Mouse (Mus musculus): ENCODE measurements around the gene Rpl21. TPM values are rescaled to one million over a fixed set of nuclear protein-coding genes. Genes with fewer than 3 reads are reported as not detected.
A peak's percentile ranks its signal among the peaks of the same experiment; 100 is the strongest.

Gene Rpl21
- polyA plus RNA-seq, 1 experiment from 2014 or later, result 348 TPM

- 55% methylated on average over 9 of the region's 9 CpGs for WGBS
- H3K36me3 ChIP-seq, result no peaks in the 10 kb centered on the region
- H3K4me3 ChIP-seq, result no peak overlapping the region
- ATAC-seq (ENCODE audit: extremely low read depth, insufficient number of reproducible peaks, low FRiP score, low TSS enrichment), result no peak
- H3K9me3 ChIP-seq, result 0 out of 2 replicates have a peak, but pooled peaks cover 14% of the 10 kb centered on the region
- no peaks in the 10 kb centered on the region for H3K27me3 ChIP-seq (replicated peaks)
- H3K9ac ChIP-seq, result no peak overlapping the region
- H3K4me2 ChIP-seq, result no peak overlapping the region
- no peak overlapping the region for H3K27ac ChIP-seq (replicated peaks)
- H3K4me1 ChIP-seq, result peaks cover 10% of the 10 kb centered on the region
Observed at GRCm38 (mm10) chr5:146798031-146798430, 34.7 kb upstream of the Rpl21 start.

GRCm38 (mm10) chr5:146806004-146806430 is 26.7 kb upstream of the Rpl21 start:
- ATAC-seq (ENCODE audit: extremely low read depth, insufficient number of reproducible peaks, low FRiP score, low TSS enrichment), result no peak
- Histone ChIP-seq H3K4me3 (no peak overlapping the region), H3K9ac (no peak overlapping the region), H3K36me3 (no peaks in the 10 kb centered on the region), H3K27me3 (replicated peaks) (no peaks in the 10 kb centered on the region), H3K27ac (replicated peaks) (no peak overlapping the region), H3K4me2 (no peak overlapping the region), H3K4me1 (peaks cover 4% of the 10 kb centered on the region), H3K9me3 (0 out of 2 replicates have a peak, but pooled peaks cover 15% of the 10 kb centered on the region)
- WGBS, result 79% methylated on average over 8 of the region's 8 CpGs

GRCm38 (mm10) chr5:146809951-146810350 is 22.7 kb upstream of the Rpl21 start:
- ATAC-seq (ENCODE audit: extremely low read depth, insufficient number of reproducible peaks, low FRiP score, low TSS enrichment), result no peak
- H3K4me3 ChIP-seq, result no peak overlapping the region
- H3K27me3 ChIP-seq (replicated peaks), result no peaks in the 10 kb centered on the region
- peaks cover 4% of the 10 kb centered on the region for H3K4me1 ChIP-seq
- H3K9me3 ChIP-seq, result 0 out of 2 replicates have a peak, but pooled peaks cover 4% of the 10 kb centered on the region
- no peak overlapping the region for H3K9ac ChIP-seq
- WGBS, result 68% methylated on average over 5 of the region's 5 CpGs
- H3K4me2 ChIP-seq, result no peak overlapping the region
- no peak overlapping the region for H3K27ac ChIP-seq (replicated peaks)
- H3K36me3 ChIP-seq, result no peaks in the 10 kb centered on the region

GRCm38 (mm10) chr5:146812866-146813265 is 19.8 kb upstream of the Rpl21 start:
- Histone ChIP-seq H3K4me2 (no peak overlapping the region), H3K4me1 (no peaks in the 10 kb centered on the region), H3K9me3 (0 out of 2 replicates have a peak, but pooled peaks cover 4% of the 10 kb centered on the region), H3K36me3 (no peaks in the 10 kb centered on the region), H3K27me3 (replicated peaks) (no peaks in the 10 kb centered on the region), H3K4me3 (no peak overlapping the region), H3K9ac (no peak overlapping the region), H3K27ac (replicated peaks) (no peak overlapping the region)
- WGBS, result 83% methylated on average over 5 of the region's 5 CpGs
- no peak for ATAC-seq (ENCODE audit: extremely low read depth, insufficient number of reproducible peaks, low FRiP score, low TSS enrichment)

- Histone ChIP-seq H3K9me3 (0 out of 2 replicates have a peak, but pooled peaks cover 4% of the 10 kb centered on the region), H3K9ac (no peak overlapping the region), H3K4me2 (no peak overlapping the region), H3K27me3 (replicated peaks) (no peaks in the 10 kb centered on the region), H3K27ac (replicated peaks) (no peak overlapping the region), H3K36me3 (no peaks in the 10 kb centered on the region), H3K4me1 (no peaks in the 10 kb centered on the region), H3K4me3 (no peak overlapping the region)
- ATAC-seq (ENCODE audit: extremely low read depth, insufficient number of reproducible peaks, low FRiP score, low TSS enrichment), result no peak
- WGBS, result 83% methylated on average over 4 of the region's 4 CpGs
Observed at GRCm38 (mm10) chr5:146813421-146813820, 19.3 kb upstream of the Rpl21 start.

- ATAC-seq (ENCODE audit: extremely low read depth, insufficient number of reproducible peaks, low FRiP score, low TSS enrichment), result no peak
- Histone ChIP-seq H3K36me3 (no peaks in the 10 kb centered on the region), H3K4me3 (no peak overlapping the region), H3K9ac (no peak overlapping the region), H3K27ac (replicated peaks) (no peak overlapping the region), H3K4me1 (no peaks in the 10 kb centered on the region), H3K27me3 (replicated peaks) (no peaks in the 10 kb centered on the region), H3K9me3 (0 out of 2 replicates have a peak, but pooled peaks cover 4% of the 10 kb centered on the region), H3K4me2 (no peak overlapping the region)
- WGBS, result 63% methylated on average over 4 of the region's 4 CpGs
Observed at GRCm38 (mm10) chr5:146815394-146815793, 17.3 kb upstream of the Rpl21 start.

- no peak overlapping the region for H3K9ac ChIP-seq
- no peaks in the 10 kb centered on the region for H3K4me1 ChIP-seq
- H3K36me3 ChIP-seq, result no peaks in the 10 kb centered on the region
- WGBS, result 70% methylated on average over 8 of the region's 8 CpGs
- H3K27ac ChIP-seq (replicated peaks), result no peak overlapping the region
- 0 out of 2 replicates have a peak, but pooled peaks cover 4% of the 10 kb centered on the region for H3K9me3 ChIP-seq
- ATAC-seq (ENCODE audit: extremely low read depth, insufficient number of reproducible peaks, low FRiP score, low TSS enrichment), result no peak
- no peak overlapping the region for H3K4me2 ChIP-seq
- H3K27me3 ChIP-seq (replicated peaks), result no peaks in the 10 kb centered on the region
- no peak overlapping the region for H3K4me3 ChIP-seq
Observed at GRCm38 (mm10) chr5:146817583-146817982, 15.1 kb upstream of the Rpl21 start.

- ATAC-seq (ENCODE audit: extremely low read depth, insufficient number of reproducible peaks, low FRiP score, low TSS enrichment), result no peak
- Histone ChIP-seq H3K9me3 (no peaks in the 10 kb centered on the region), H3K4me3 (no peak overlapping the region), H3K36me3 (no peaks in the 10 kb centered on the region), H3K4me1 (no peaks in the 10 kb centered on the region), H3K4me2 (no peak overlapping the region), H3K27ac (replicated peaks) (no peak overlapping the region), H3K9ac (no peak overlapping the region), H3K27me3 (replicated peaks) (no peaks in the 10 kb centered on the region)
- WGBS, result 73% methylated on average over 8 of the region's 8 CpGs
Observed at GRCm38 (mm10) chr5:146818906-146819623, 13.6 kb upstream of the Rpl21 start.

GRCm38 (mm10) chr5:146823005-146823404 is 9.7 kb upstream of the Rpl21 start:
- 76% methylated on average over 5 of the region's 5 CpGs for WGBS
- no peaks in the 10 kb centered on the region for H3K36me3 ChIP-seq
- no peak for ATAC-seq (ENCODE audit: extremely low read depth, insufficient number of reproducible peaks, low FRiP score, low TSS enrichment)

GRCm38 (mm10) chr5:146829528-146829927 is 3.2 kb upstream of the Rpl21 start:
- no peak overlapping the region for H3K9ac ChIP-seq

More at GRCm38 (mm10) chr5:146823005-146823404, 9.7 kb upstream of the Rpl21 start:
- Histone ChIP-seq H3K27me3 (replicated peaks) (no peaks in the 10 kb centered on the region), H3K4me1 (peaks cover 8% of the 10 kb centered on the region), H3K9me3 (no peaks in the 10 kb centered on the region), H3K27ac (replicated peaks) (no peak overlapping the region), H3K9ac (no peak overlapping the region), H3K4me3 (no peak overlapping the region), H3K4me2 (no peak overlapping the region)

GRCm38 (mm10) chr5:146832435-146832768 is 288 bp upstream of the Rpl21 start:
- no peak for ATAC-seq (ENCODE audit: extremely low read depth, insufficient number of reproducible peaks, low FRiP score, low TSS enrichment)
- Histone ChIP-seq H3K9me3 (no peaks in the 10 kb centered on the region), H3K4me2 (peak overlapping the region; percentile 75), H3K36me3 (peaks cover 34% of the 10 kb centered on the region), H3K27me3 (replicated peaks) (no peaks in the 10 kb centered on the region), H3K4me3 (peak overlapping the region; percentile 95), H3K27ac (replicated peaks) (peak overlapping the region; percentile 90), H3K9ac (peak overlapping the region; percentile 94), H3K4me1 (peaks cover 22% of the 10 kb centered on the region)
- WGBS, result 50% methylated on average over 7 of the region's 7 CpGs

More at GRCm38 (mm10) chr5:146829528-146829927, 3.2 kb upstream of the Rpl21 start:
- WGBS, result 46% methylated on average over 8 of the region's 8 CpGs
- Histone ChIP-seq H3K27me3 (replicated peaks) (no peaks in the 10 kb centered on the region), H3K4me1 (peaks cover 20% of the 10 kb centered on the region), H3K4me3 (no peak overlapping the region), H3K4me2 (no peak overlapping the region), H3K27ac (replicated peaks) (no peak overlapping the region), H3K36me3 (peaks cover 5% of the 10 kb centered on the region), H3K9me3 (no peaks in the 10 kb centered on the region)
- no peak for ATAC-seq (ENCODE audit: extremely low read depth, insufficient number of reproducible peaks, low FRiP score, low TSS enrichment)

GRCm38 (mm10) chr5:146833673-146834201 is 1.0 kb downstream of the Rpl21 start:
- Histone ChIP-seq H3K4me1 (peaks cover 22% of the 10 kb centered on the region), H3K27me3 (replicated peaks) (no peaks in the 10 kb centered on the region), H3K9me3 (no peaks in the 10 kb centered on the region), H3K27ac (replicated peaks) (no peak overlapping the region; the same call in 1 of the 2 replicates), H3K4me2 (peak overlapping the region; percentile 75), H3K4me3 (peak overlapping the region; percentile 95), H3K9ac (peak overlapping the region; percentile 94), H3K36me3 (peaks cover 47% of the 10 kb centered on the region)
- WGBS, result 14% methylated on average over 8 of the region's 8 CpGs
- no peak for ATAC-seq (ENCODE audit: extremely low read depth, insufficient number of reproducible peaks, low FRiP score, low TSS enrichment)

Measured in heart, embryonic 13.5 days (tissue).